Mouse (Mus musculus) left cerebral cortex, adult 8-10 months (tissue): Measurements from ENCODE around the gene Aph1a. TPM values are rescaled to one million over a fixed set of nuclear protein-coding genes. Genes with fewer than 3 reads are reported as not detected.
"Not testable (repeated sequence)": the region's sequence is repeated elsewhere in the genome, so short reads cannot be mapped to it uniquely, and the experiment has no call there.

Experiments
- DNase-seq, 2 experiments: peaks; one replicate each; pipeline ENCODE4 v3.0.0; 2022; ENCODE audit warnings: low spot score in 2 of 2
- total RNA-seq, 4 experiments: library from RNA; stranded (reverse); gene quantifications; 2 replicates each; pipeline ENCODE4 v1.2.4; 2022

Aph1a gene
- total RNA-seq, 4 experiments from 2014 or later, result 65.4 to 77.7 (median 72.4) TPM

GRCm38 (mm10) chr3:95914706-95915105 is 20.9 kb downstream of the Aph1a start:
- DNase-seq, result no peak

GRCm38 (mm10) chr3:95916760-95917159 is 23.0 kb downstream of the Aph1a start:
- DNase-seq, result no peak

GRCm38 (mm10) chr3:95920532-95920931 is 26.8 kb downstream of the Aph1a start:
- not testable (repeated sequence) for DNase-seq

GRCm38 (mm10) chr3:95923429-95923828 is 29.7 kb downstream of the Aph1a start:
- not testable (repeated sequence) for DNase-seq

GRCm38 (mm10) chr3:95924185-95924584 is 30.4 kb downstream of the Aph1a start:
- no peak for DNase-seq

- DNase-seq, result no peak
These were observed 31.3 kb downstream of the Aph1a start for GRCm38 (mm10) chr3:95925087-95925486.

GRCm38 (mm10) chr3:95928261-95928657 is 34.5 kb downstream of the Aph1a start:
- no peak for DNase-seq

GRCm38 (mm10) chr3:95928658-95929503 is 35.1 kb downstream of the Aph1a start, which contains the start of gene Anp32e:
Gene Anp32e (plus strand): TSS chr3:95929246.
- peak; percentile 90 to 98 for DNase-seq

- peak in 1 of 2 experiments; percentile 17 for DNase-seq
These were observed 36.1 kb downstream of the Aph1a start for GRCm38 (mm10) chr3:95929581-95930470.

- DNase-seq, result no peak
These were observed 36.7 kb downstream of the Aph1a start for GRCm38 (mm10) chr3:95930471-95930789.

GRCm38 (mm10) chr3:95931471-95931870 is 37.7 kb downstream of the Aph1a start:
- no peak for DNase-seq

GRCm38 (mm10) chr3:95932157-95932556 is 38.4 kb downstream of the Aph1a start:
- DNase-seq, result no peak

GRCm38 (mm10) chr3:95932566-95932965 is 38.8 kb downstream of the Aph1a start:
- no peak for DNase-seq

- DNase-seq, result no peak
These were observed 39.5 kb downstream of the Aph1a start for GRCm38 (mm10) chr3:95933111-95933750.

GRCm38 (mm10) chr3:95934448-95934847 is 40.7 kb downstream of the Aph1a start:
- DNase-seq, result no peak

- DNase-seq, result no peak
These were observed 44.4 kb downstream of the Aph1a start for GRCm38 (mm10) chr3:95938217-95938616.

- no peak for DNase-seq
These were observed 45.1 kb downstream of the Aph1a start for GRCm38 (mm10) chr3:95938835-95939234.

GRCm38 (mm10) chr3:95942749-95943148 is 49.0 kb downstream of the Aph1a start:
- no peak for DNase-seq

- no peak for DNase-seq
These were observed 49.5 kb downstream of the Aph1a start for GRCm38 (mm10) chr3:95943226-95943625.

GRCm38 (mm10) chr3:95944742-95945141 is 51.0 kb downstream of the Aph1a start:
- no peak for DNase-seq

- no peak for DNase-seq
These were observed 52.0 kb downstream of the Aph1a start for GRCm38 (mm10) chr3:95945731-95946240.
